8 mouse cellular contexts compared by ENCODE assay signal in the genomic region with DNA sequence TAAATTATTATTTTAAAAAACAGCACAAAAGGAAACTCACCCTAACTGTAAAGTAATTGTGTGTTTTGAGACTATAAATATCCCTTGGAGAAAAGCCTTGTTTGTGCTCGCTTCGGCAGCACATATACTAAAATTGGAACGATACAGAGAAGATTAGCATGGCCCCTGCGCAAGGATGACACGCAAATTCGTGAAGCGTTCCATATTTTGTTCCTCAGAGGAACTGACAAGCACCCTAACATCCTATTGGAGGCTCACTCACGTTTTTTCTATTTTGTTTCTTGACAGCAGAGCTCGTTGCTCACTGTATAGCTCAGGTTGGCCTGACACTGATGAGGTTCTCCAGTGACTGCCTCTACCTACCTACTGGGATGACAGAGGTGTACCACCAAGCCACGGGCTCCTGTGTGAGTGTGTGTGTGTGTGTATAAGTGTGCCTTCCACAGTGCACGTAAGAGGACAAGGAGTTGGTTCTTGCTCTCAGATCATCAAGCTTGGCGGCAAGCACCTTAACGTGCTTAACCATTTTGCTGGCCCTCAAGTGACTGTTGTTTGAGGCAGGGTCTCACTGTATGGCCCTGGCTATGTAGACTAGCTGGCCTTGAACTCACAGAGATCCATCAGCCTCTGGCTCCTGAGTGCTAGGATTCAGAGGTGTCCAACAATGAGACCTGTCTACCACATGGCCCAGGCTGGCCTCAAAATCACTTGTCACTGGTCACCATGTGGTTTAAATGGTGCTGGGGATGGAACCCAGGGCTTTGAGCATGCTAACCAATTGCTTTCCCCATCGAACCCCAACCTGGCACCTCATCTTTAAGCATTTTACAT. TPM values are rescaled to one million over a fixed set of nuclear protein-coding genes. Genes with fewer than 3 reads are reported as not detected.
DNase-seq lines count a peak whose midpoint lies in the region; ATAC-seq and TF ChIP-seq lines count a peak whose summit lies in the region.

No protein-coding gene starts in this region.

- peaks cover 1% of the 10 kb centered on the region; the same call in 1 of the 2 replicates for H3K79me2 ChIP-seq in MEL (ENCODE audit: control insufficient read depth, insufficient read depth, low read length, poor library complexity)

- no peaks in the 10 kb centered on the region for H3K27me3 ChIP-seq in MEL (ENCODE audit: control insufficient read depth in 1 of 2, insufficient read depth in 2 of 2, low read length in 2 of 2)
- no peaks in the 10 kb centered on the region for H3K27me3 ChIP-seq in erythroblast, embryonic 14.5 days (ENCODE audit: control insufficient read depth)
- no peaks in the 10 kb centered on the region for H3K27me3 ChIP-seq in hindbrain, postnatal 0 days (ENCODE audit: insufficient read depth, low read length)
- H3K27me3 ChIP-seq in limb, embryonic 15.5 days, result no peaks in the 10 kb centered on the region
- no peaks in the 10 kb centered on the region for H3K27me3 ChIP-seq in neural tube, embryonic 13.5 days

- H3K27ac ChIP-seq in MEL (ENCODE audit: control insufficient read depth, low read depth, low read length), result peak overlapping the region; percentile 49
- H3K27ac ChIP-seq in hindbrain, postnatal 0 days, result peak overlapping the region; percentile 100
- peak overlapping the region; percentile 76 for H3K27ac ChIP-seq in limb, embryonic 15.5 days
- peak overlapping the region; percentile 98 for H3K27ac ChIP-seq in neural tube, embryonic 13.5 days (replicated peaks)

- H3K9me3 ChIP-seq in MEL (replicated peaks; ENCODE audit: insufficient read depth, low read length), result no peaks in the 10 kb centered on the region
- H3K9me3 ChIP-seq in erythroblast, embryonic 14.5 days (ENCODE audit: control insufficient read depth, low read length), result no peaks in the 10 kb centered on the region
- no peaks in the 10 kb centered on the region for H3K9me3 ChIP-seq in hindbrain, postnatal 0 days (ENCODE audit: low read length)
- H3K9me3 ChIP-seq in limb, embryonic 15.5 days, result no peaks in the 10 kb centered on the region
- H3K9me3 ChIP-seq in neural tube, embryonic 13.5 days, result no peaks in the 10 kb centered on the region

- TF ChIP-seq CTCF in MEL (IDR thresholded peaks at IDR 0.05 in 2 of 3, conservative IDR thresholded peaks at IDR 0.05 in 1 of 3; ENCODE audit: control insufficient read depth in 1 of 3, insufficient read depth in 1 of 3, low read depth in 2 of 3, low read length in 3 of 3, poor library complexity in 1 of 3, severe bottlenecking in 1 of 3), result no peak
- TF ChIP-seq CTCF in hindbrain, postnatal 0 days (IDR thresholded peaks at IDR 0.05; ENCODE audit: low read depth), result no peak

- DNase-seq in kidney, adult 18-20 months, result peak; percentile 64
- no peak for DNase-seq in kidney, adult 11 months
- peak; percentile 86 for DNase-seq in MEL (ENCODE audit: low read depth, low spot score)
- DNase-seq in hindbrain, postnatal 0 days (ENCODE audit: low spot score), result no peak
- no peak for DNase-seq in retina, embryonic 14.5 days (ENCODE audit: low spot score)

- peaks cover 0 to 3% of the 10 kb centered on the region in 2 experiments; a peak in 1 of 4 replicates for H3K36me3 ChIP-seq in MEL (ENCODE audit: control insufficient read depth in 1 of 2, insufficient read depth in 2 of 2, low read length in 2 of 2)
- H3K36me3 ChIP-seq in erythroblast, embryonic 14.5 days (ENCODE audit: control insufficient read depth), result peaks cover 63% of the 10 kb centered on the region
- peaks cover 11% of the 10 kb centered on the region; the same call in 1 of the 2 replicates for H3K36me3 ChIP-seq in hindbrain, postnatal 0 days (ENCODE audit: insufficient read depth, low read length)
- peaks cover 56% of the 10 kb centered on the region for H3K36me3 ChIP-seq in limb, embryonic 15.5 days
- H3K36me3 ChIP-seq in neural tube, embryonic 13.5 days, result peaks cover 55% of the 10 kb centered on the region

- no peak for TF ChIP-seq EP300 in MEL (IDR thresholded peaks at IDR 0.05; ENCODE audit: low read depth in 1 of 2, low read length in 2 of 2)

- no peak for TF ChIP-seq RAD21 in MEL (IDR thresholded peaks at IDR 0.05; ENCODE audit: low read depth, low read length)

- ATAC-seq in hindbrain, postnatal 0 days, result peak; percentile 30; the same call in 1 of the 2 replicates
- ATAC-seq in limb, embryonic 15.5 days (ENCODE audit: insufficient number of reproducible peaks, low FRiP score, low TSS enrichment, low read depth), result no peak
- peak; percentile 71 for ATAC-seq in neural tube, embryonic 13.5 days (ENCODE audit: low read depth)

- peak overlapping the region; percentile 53 for H3K4me2 ChIP-seq in hindbrain, postnatal 0 days (ENCODE audit: low read depth, low read length)
- peak overlapping the region; percentile 57 for H3K4me2 ChIP-seq in limb, embryonic 15.5 days
- H3K4me2 ChIP-seq in neural tube, embryonic 13.5 days, result peak overlapping the region; percentile 52

- 22% methylated on average over 14 of the region's 14 CpGs for WGBS in hindbrain, postnatal 0 days
- WGBS in limb, embryonic 15.5 days, result 22% methylated on average over 14 of the region's 14 CpGs
- 25% methylated on average over 14 of the region's 14 CpGs for WGBS in neural tube, embryonic 13.5 days

- peak in 1 of 2 experiments; percentile 79; a peak in 3 of 4 replicates for TF ChIP-seq POLR2A in MEL (IDR thresholded peaks at IDR 0.05; ENCODE audit: control insufficient read depth in 1 of 2, insufficient read depth in 1 of 2, low read depth in 1 of 2, low read length in 2 of 2, poor library complexity in 1 of 2)

- H3K9ac ChIP-seq in MEL (ENCODE audit: control insufficient read depth, low read depth, low read length, poor library complexity, severe bottlenecking), result peak overlapping the region; percentile 96
- H3K9ac ChIP-seq in hindbrain, postnatal 0 days (replicated peaks; ENCODE audit: low read length), result peak overlapping the region; percentile 97
- peak overlapping the region; percentile 3; the same call in 1 of the 2 replicates for H3K9ac ChIP-seq in limb, embryonic 15.5 days
- H3K9ac ChIP-seq in neural tube, embryonic 13.5 days, result peak overlapping the region; percentile 90

- peaks cover 4 to 12% of the 10 kb centered on the region in 2 experiments; a peak in 3 of 4 replicates for H3K4me1 ChIP-seq in MEL (ENCODE audit: control insufficient read depth in 1 of 2, insufficient read depth in 2 of 2, low read length in 2 of 2)
- peaks cover 54% of the 10 kb centered on the region for H3K4me1 ChIP-seq in erythroblast, embryonic 14.5 days (ENCODE audit: control insufficient read depth)
- no peaks in the 10 kb centered on the region for H3K4me1 ChIP-seq in hindbrain, postnatal 0 days (ENCODE audit: insufficient read depth, low read length)
- peaks cover 17% of the 10 kb centered on the region for H3K4me1 ChIP-seq in limb, embryonic 15.5 days
- H3K4me1 ChIP-seq in neural tube, embryonic 13.5 days (replicated peaks), result peaks cover 26% of the 10 kb centered on the region

- peak overlapping the region; percentile 33 to 73 for H3K4me3 ChIP-seq in MEL (ENCODE audit: control insufficient read depth in 1 of 2, insufficient read depth in 1 of 2, low read depth in 2 of 2, low read length in 2 of 2)
- peak overlapping the region; percentile 91 for H3K4me3 ChIP-seq in erythroblast, embryonic 14.5 days (replicated peaks)
- peak overlapping the region; percentile 70 for H3K4me3 ChIP-seq in hindbrain, postnatal 0 days (ENCODE audit: low read length)
- H3K4me3 ChIP-seq in limb, embryonic 15.5 days, result peak overlapping the region; percentile 79
- peak overlapping the region; percentile 66 for H3K4me3 ChIP-seq in neural tube, embryonic 13.5 days

RNA-seq across cellular contexts. Expression of gene Med16, which starts 0.6 kb away (rescaled TPM):
- 16.6 and 17.3 TPM in 2 replicates for total RNA-seq in MEL (2012; rRNA removed)
- 10 to 100 TPM in 1 of 2 experiments, not detected in 1; 41.2 TPM for polyA plus RNA-seq in MEL (2012; ENCODE audit: insufficient read depth in 1 of 2, insufficient read length in 2 of 2, low read depth in 1 of 2, low replicate concordance in 2 of 2, missing spikeins in 1 of 2)
- polyA plus RNA-seq in erythroblast, embryonic 14.5 days (2012), result 4.1 and 4.9 TPM in 2 replicates
- total RNA-seq in hindbrain, postnatal 0 days (2014; rRNA removed), result 71.4 and 82.2 TPM in 2 replicates
- 43.2 and 48.4 TPM in 2 replicates for polyA plus RNA-seq in hindbrain, postnatal 0 days (2015; fragmentation: Nextera tagmentation; extraction: Ambion mirVana)
- polyA plus RNA-seq in limb, embryonic 15.5 days (2015; fragmentation: Nextera tagmentation; extraction: Ambion mirVana), result 35.4 and 37.7 TPM in 2 replicates
- 47.4 and 49.0 TPM in 2 replicates for polyA plus RNA-seq in neural tube, embryonic 13.5 days (2015; fragmentation: Nextera tagmentation; extraction: Ambion mirVana)

RNA-seq across cellular contexts. Expression of gene Gm26602, which starts 1.3 kb away (rescaled TPM):
- 5.2 and 10.2 TPM in 2 replicates for total RNA-seq in MEL (2012; rRNA removed)
- 1 to 10 TPM in 1 of 2 experiments, not detected in 1; 4.5 TPM for polyA plus RNA-seq in MEL (2012; ENCODE audit: insufficient read depth in 1 of 2, insufficient read length in 2 of 2, low read depth in 1 of 2, low replicate concordance in 2 of 2, missing spikeins in 1 of 2)
- polyA plus RNA-seq in erythroblast, embryonic 14.5 days (2012), result 0.21 TPM in 1 of 2 replicates, not detected in the other
- not detected in 2 replicates for total RNA-seq in hindbrain, postnatal 0 days (2014; rRNA removed)
- 4.9 and 17.2 TPM in 2 replicates for polyA plus RNA-seq in hindbrain, postnatal 0 days (2015; fragmentation: Nextera tagmentation; extraction: Ambion mirVana)
- not detected in 2 replicates for polyA plus RNA-seq in limb, embryonic 15.5 days (2015; fragmentation: Nextera tagmentation; extraction: Ambion mirVana)
- polyA plus RNA-seq in neural tube, embryonic 13.5 days (2015; fragmentation: Nextera tagmentation; extraction: Ambion mirVana), result 40.5 and 48.8 TPM in 2 replicates

RNA-seq across cellular contexts. Expression of gene Kiss1r, which starts 7.5 kb away (rescaled TPM):
- total RNA-seq in MEL (2012; rRNA removed), result 9.1 and 10.8 TPM in 2 replicates
- polyA plus RNA-seq in MEL (2012; ENCODE audit: insufficient read depth in 1 of 2, insufficient read length in 2 of 2, low read depth in 1 of 2, low replicate concordance in 2 of 2, missing spikeins in 1 of 2), result 10 to 100 TPM in 1 of 2 experiments, not detected in 1; 23.5 TPM
- polyA plus RNA-seq in erythroblast, embryonic 14.5 days (2012), result 0.01 TPM in 1 of 2 replicates, not detected in the other
- 7.7 and 9.4 TPM in 2 replicates for total RNA-seq in hindbrain, postnatal 0 days (2014; rRNA removed)
- polyA plus RNA-seq in hindbrain, postnatal 0 days (2015; fragmentation: Nextera tagmentation; extraction: Ambion mirVana), result 3.4 and 3.9 TPM in 2 replicates
- 1.0 and 1.2 TPM in 2 replicates for polyA plus RNA-seq in limb, embryonic 15.5 days (2015; fragmentation: Nextera tagmentation; extraction: Ambion mirVana)
- 2.1 and 2.4 TPM in 2 replicates for polyA plus RNA-seq in neural tube, embryonic 13.5 days (2015; fragmentation: Nextera tagmentation; extraction: Ambion mirVana)

RNA-seq across cellular contexts. Expression of gene R3hdm4, which starts 11.7 kb away (rescaled TPM):
- total RNA-seq in MEL (2012; rRNA removed), result 22.7 and 29.1 TPM in 2 replicates
- polyA plus RNA-seq in MEL (2012; ENCODE audit: insufficient read depth in 1 of 2, insufficient read length in 2 of 2, low read depth in 1 of 2, low replicate concordance in 2 of 2, missing spikeins in 1 of 2), result 100 to 1,000 TPM in 1 of 2 experiments, not detected in 1; 105 TPM
- polyA plus RNA-seq in erythroblast, embryonic 14.5 days (2012), result 9.9 and 13.0 TPM in 2 replicates
- total RNA-seq in hindbrain, postnatal 0 days (2014; rRNA removed), result 111 and 133 TPM in 2 replicates
- 252 and 267 TPM in 2 replicates for polyA plus RNA-seq in hindbrain, postnatal 0 days (2015; fragmentation: Nextera tagmentation; extraction: Ambion mirVana)
- polyA plus RNA-seq in limb, embryonic 15.5 days (2015; fragmentation: Nextera tagmentation; extraction: Ambion mirVana), result 159 and 161 TPM in 2 replicates
- 237 and 249 TPM in 2 replicates for polyA plus RNA-seq in neural tube, embryonic 13.5 days (2015; fragmentation: Nextera tagmentation; extraction: Ambion mirVana)

RNA-seq across cellular contexts. Expression of gene Arid3a, which starts 17.5 kb away (rescaled TPM):
- total RNA-seq in MEL (2012; rRNA removed), result 11.8 and 12.5 TPM in 2 replicates
- 10 to 100 TPM in 1 of 2 experiments, not detected in 1; 17.2 TPM for polyA plus RNA-seq in MEL (2012; ENCODE audit: insufficient read depth in 1 of 2, insufficient read length in 2 of 2, low read depth in 1 of 2, low replicate concordance in 2 of 2, missing spikeins in 1 of 2)
- polyA plus RNA-seq in erythroblast, embryonic 14.5 days (2012), result 1.0 and 1.4 TPM in 2 replicates
- total RNA-seq in hindbrain, postnatal 0 days (2014; rRNA removed), result 9.7 and 10.1 TPM in 2 replicates
- 2.5 and 2.6 TPM in 2 replicates for polyA plus RNA-seq in hindbrain, postnatal 0 days (2015; fragmentation: Nextera tagmentation; extraction: Ambion mirVana)
- polyA plus RNA-seq in limb, embryonic 15.5 days (2015; fragmentation: Nextera tagmentation; extraction: Ambion mirVana), result 5.7 and 7.4 TPM in 2 replicates
- 3.4 and 5.4 TPM in 2 replicates for polyA plus RNA-seq in neural tube, embryonic 13.5 days (2015; fragmentation: Nextera tagmentation; extraction: Ambion mirVana)

Comparison
In these comparisons a context has a peak if more than half of its experiments do, and no peak if none do; other contexts are left out.
1. DNase-seq: peak in kidney, adult 18-20 months (single experiment) and MEL (single experiment); none in kidney, adult 11 months (single experiment), hindbrain, postnatal 0 days (single experiment) and retina, embryonic 14.5 days (single experiment).
2. H3K27ac ChIP-seq: peak in every context shown above with its lines; median percentile 100 in hindbrain, postnatal 0 days; 98 in neural tube, embryonic 13.5 days; 76 in limb, embryonic 15.5 days; 49 in MEL.
3. H3K9ac ChIP-seq: peak in every context shown above with its lines; median percentile 97 in hindbrain, postnatal 0 days; 96 in MEL; 90 in neural tube, embryonic 13.5 days; 3 in limb, embryonic 15.5 days.
4. Peak in every context shown above with its lines, with median percentiles within 50 percentile points of each other: H3K4me3 ChIP-seq and H3K4me2 ChIP-seq.